Comparison of ENCODE assay signal across 25 mouse cellular contexts in genomic region chr13:56243104-56243503, GRCm38 (mm10). TPM values are rescaled to one million over a fixed set of nuclear protein-coding genes. Genes with fewer than 3 reads are reported as not detected.
DNase-seq lines count a peak whose midpoint lies in the region; TF ChIP-seq lines count a peak whose summit lies in the region.
"Had no signal": no experiment of that assay in that cellular context is flagged by ENCODE, and none has a peak within 500 bp of the region (broad histone marks: within the 10 kb centered on the region; RNA-seq: fewer than 3 reads in every experiment).

No protein-coding gene starts in this region.

- H3K4me1 ChIP-seq in CH12.LX (ENCODE audit: control insufficient read depth in 1 of 2, insufficient read depth in 2 of 2) (peaks cover 3 to 6% of the 10 kb centered on the region in 2 experiments; a peak in 1 of 4 replicates), E14TG2a.4 (replicated peaks; ENCODE audit: low read depth, low read length) (no peaks in the 10 kb centered on the region)

- dilution Hi-C loops in CH12.LX (cut with MboI; ENCODE audit: extremely low pct_ligation_motif_present, extremely low pct_unique_long_range_greater_than_20kb, low sequenced_read_pairs): no loop called here

- H3K9ac ChIP-seq in CH12.LX (ENCODE audit: insufficient read depth, low read depth): no peak overlapping the region
- H3K9ac ChIP-seq: embryonic facial prominence, embryonic 13.5 days; embryonic facial prominence, embryonic 15.5 days; forebrain, embryonic 12.5 days had no signal

- in situ Hi-C loops in CH12.LX (cut with MboI; ENCODE audit: low pct_ligation_motif_present, low pct_unique_long_range_greater_than_20kb, low sequenced_read_pairs): no loop called here

- H3K27ac ChIP-seq in CH12.LX (ENCODE audit: insufficient read depth, low read depth): no peak overlapping the region
- H3K27ac ChIP-seq: embryonic facial prominence, embryonic 13.5 days; embryonic facial prominence, embryonic 15.5 days; forebrain, embryonic 10.5 days; forebrain, embryonic 12.5 days had no signal

- TF ChIP-seq CTCF in CH12.LX (conservative IDR thresholded peaks at IDR 0.05 in 1 of 2, IDR thresholded peaks at IDR 0.05 in 1 of 2; ENCODE audit: low read depth in 2 of 2, low read length in 2 of 2) (peak in 1 of 2 experiments; percentile 43; a peak in 2 of 4 replicates), E14TG2a.4 (conservative IDR thresholded peaks at IDR 0.05; ENCODE audit: low read length) (peak; percentile 44)

- no peak overlapping the region for H3K4me2 ChIP-seq in CH12.LX (ENCODE audit: insufficient read depth, low read depth, poor library complexity, severe bottlenecking)
- H3K4me2 ChIP-seq: embryonic facial prominence, embryonic 13.5 days; embryonic facial prominence, embryonic 15.5 days; forebrain, embryonic 12.5 days had no signal

- no peak for TF ChIP-seq POLR2A in CH12.LX (IDR thresholded peaks at IDR 0.05; ENCODE audit: low read depth, low read length)

- no peaks in the 10 kb centered on the region for H3K36me3 ChIP-seq in CH12.LX (replicated peaks in 1 of 2; ENCODE audit: control insufficient read depth in 1 of 2, insufficient read depth in 1 of 2, low read length in 1 of 2)
- no peaks in the 10 kb centered on the region for H3K36me3 ChIP-seq in E14TG2a.4 (ENCODE audit: insufficient read depth, low read length)
- H3K36me3 ChIP-seq: embryonic facial prominence, embryonic 13.5 days; embryonic facial prominence, embryonic 15.5 days; forebrain, embryonic 10.5 days; forebrain, embryonic 12.5 days had no signal

- peaks cover 11% of the 10 kb centered on the region for H3K9me3 ChIP-seq in CH12.LX (replicated peaks; ENCODE audit: low read length)
- H3K9me3 ChIP-seq in E14TG2a.4 (ENCODE audit: low read length): peaks cover 8% of the 10 kb centered on the region
- H3K9me3 ChIP-seq: embryonic facial prominence, embryonic 13.5 days; embryonic facial prominence, embryonic 15.5 days had no signal

- TF ChIP-seq RAD21 in CH12.LX (IDR thresholded peaks at IDR 0.05; ENCODE audit: low read depth, low read length): peak; percentile 3

- DNase-seq in CH12.LX (ENCODE audit: extremely low read depth) (no peak), ES-CJ7 (ENCODE audit: low read depth, low spot score) (peak; percentile 37), ZHBTc4 (ENCODE audit: low read depth, low spot score) (peak; percentile 61), adipocyte (ENCODE audit: low spot score) (no peak)
- no peak for DNase-seq in lung, postnatal 36 days
- no peak for DNase-seq in heart, postnatal 4 days
- DNase-seq: adrenal gland, adult 8-10 months; adrenal gland, postnatal 14 days; adrenal gland, postnatal 36 days; cerebellum, adult 11-12 months; cerebellum, adult 2 months; cerebellum, adult 9-10 months; cerebellum, postnatal 10 days; cerebellum, postnatal 25 days; embryo, embryonic 11 days had no signal

- no peak overlapping the region for H3K4me3 ChIP-seq in CH12.LX (replicated peaks in 1 of 3; ENCODE audit: low read depth in 2 of 3, low read length in 2 of 3, poor library complexity in 1 of 3)
- H3K4me3 ChIP-seq in E14TG2a.4 (replicated peaks; ENCODE audit: low read length): no peak overlapping the region
- H3K4me3 ChIP-seq: embryonic facial prominence, embryonic 13.5 days; embryonic facial prominence, embryonic 15.5 days; erythroblast, embryonic 14.5 days; forebrain, embryonic 10.5 days; forebrain, embryonic 12.5 days had no signal

- H3K27me3 ChIP-seq in CH12.LX (replicated peaks) (peaks cover 25% of the 10 kb centered on the region), E14TG2a.4 (ENCODE audit: insufficient read depth, low read length) (peaks cover 53% of the 10 kb centered on the region)

- no peak for TF ChIP-seq EP300 in CH12.LX (IDR thresholded peaks at IDR 0.05; ENCODE audit: low read length)

- no peaks in the 10 kb centered on the region for H3K79me2 ChIP-seq in CH12.LX (replicated peaks; ENCODE audit: control insufficient read depth, extremely low read depth, insufficient read depth, poor library complexity, severe bottlenecking)

TF ChIP-seq in CH12.LX, 34 proteins besides CTCF, POLR2A, EP300 and RAD21:
- TF ChIP-seq JUN (IDR thresholded peaks at IDR 0.05; ENCODE audit: insufficient read depth, low read depth, low read length): no peak
- TF ChIP-seq SMC3 (IDR thresholded peaks at IDR 0.05; ENCODE audit: low read depth, low read length): peak; percentile 28
TF ChIP-seq in CH12.LX: peak in this region for 1.

RNA-seq across cellular contexts. Expression of gene Neurog1, which starts 8.9 kb away (rescaled TPM):
- not detected in 2 replicates for total RNA-seq in CH12.LX (2012; rRNA removed)
- total RNA-seq in CH12.LX (2014; rRNA removed): not detected in 2 replicates
- not detected in 2 replicates for polyA plus RNA-seq in CH12.LX (2012; ENCODE audit: insufficient read length, low read depth)
- not detected for total RNA-seq in heart, postnatal 4 days (2021)
- total RNA-seq: adrenal gland, adult 18-20 months; adrenal gland, adult 8-10 months; adrenal gland, postnatal 14 days; adrenal gland, postnatal 36 days; common myeloid progenitor, adult 5-6 weeks; MEL had no signal
- polyA plus RNA-seq: C2C12; cerebellum, adult 2 months; erythroblast, embryonic 14.5 days had no signal

RNA-seq across cellular contexts. Expression of gene Cxcl14, which starts 53.2 kb away (rescaled TPM):
- not detected in 2 replicates for total RNA-seq in CH12.LX (2012; rRNA removed)
- not detected in 2 replicates for total RNA-seq in CH12.LX (2014; rRNA removed)
- not detected in 2 replicates for polyA plus RNA-seq in CH12.LX (2012; ENCODE audit: insufficient read length, low read depth)
- total RNA-seq in heart, postnatal 4 days (2021): under 1 TPM; 0.20 to 0.24 TPM
- total RNA-seq: common myeloid progenitor, adult 5-6 weeks; MEL had no signal
- polyA plus RNA-seq: erythroblast, embryonic 14.5 days had no signal

Comparison
In these comparisons a context has a peak if more than half of its experiments do, and no peak if none do; other contexts are left out.
1. DNase-seq: peak in ES-CJ7 (single experiment) and ZHBTc4 (single experiment); none in CH12.LX (single experiment), lung, postnatal 36 days (single experiment), adipocyte (single experiment) and heart, postnatal 4 days (single experiment).